Mouse (Mus musculus) intestine, postnatal 0 days (tissue): ENCODE results near the gene Nat8f4. TPM values are rescaled to one million over a fixed set of nuclear protein-coding genes. Genes with fewer than 3 reads are reported as not detected.
A peak's percentile ranks its signal among the peaks of the same experiment; 100 is the strongest.
"Not testable (repeated sequence)": the region's sequence is repeated elsewhere in the genome, so short reads cannot be mapped to it uniquely, and the experiment has no call there.

Experiments used
- ATAC-seq: fragments of 200-750 bp; cut with Nextera tagmentation; 2 replicates; pipeline ENCODE4 v1.8.0; 2017; ENCODE audit warnings: mild to moderate bottlenecking, moderate TSS enrichment, moderate library complexity
- H3K27ac ChIP-seq: fragments of 300-500 bp; sonication (generic); 2 replicates; pipeline ENCODE4 v1.5.1; 2014; ENCODE audit warnings: mild to moderate bottlenecking, low read depth, low read length, moderate library complexity
- H3K27me3 ChIP-seq: fragments of 300-500 bp; sonication (generic); replicated peaks from 2 replicates; pipeline ENCODE4 v1.6.1; 2014; ENCODE audit warnings: low read length, mixed read lengths; ENCODE audit not compliant: control insufficient read depth, insufficient read depth
- H3K36me3 ChIP-seq: fragments of 300-500 bp; sonication (generic); 2 replicates; pipeline ENCODE4 v1.6.1; 2014; ENCODE audit warnings: mild to moderate bottlenecking, moderate library complexity; ENCODE audit not compliant: control insufficient read depth, insufficient read depth
- H3K4me1 ChIP-seq: fragments of 300-500 bp; sonication (generic); replicated peaks from 2 replicates; pipeline ENCODE4 v1.6.1; 2014; ENCODE audit warnings: antibody characterized with exemption, low read length, mixed read lengths; ENCODE audit not compliant: control insufficient read depth, insufficient read depth
- H3K4me2 ChIP-seq: fragments of 300-500 bp; sonication (generic); replicated peaks from 2 replicates; pipeline ENCODE4 v1.6.1; 2014; ENCODE audit warnings: low read depth, mild to moderate bottlenecking, moderate library complexity
- H3K4me3 ChIP-seq: fragments of 300-500 bp; sonication (generic); 2 replicates; pipeline ENCODE4 v1.5.1; 2014; ENCODE audit warnings: low read depth, low read length
- H3K9ac ChIP-seq: fragments of 300-500 bp; sonication (generic); 2 replicates; pipeline ENCODE4 v1.6.1; 2014; ENCODE audit warnings: mild to moderate bottlenecking, low read depth, low read length
- H3K9me3 ChIP-seq: fragments of 300-500 bp; sonication (generic); 2 replicates; pipeline ENCODE4 v1.6.1; 2016; ENCODE audit warnings: mixed run types; ENCODE audit not compliant: control insufficient read depth
- CTCF ChIP-seq: sonication (generic); IDR thresholded peaks from 2 replicates; pipeline ENCODE4 v1.5.1; 2016; ENCODE audit warnings: low read depth, mild to moderate bottlenecking, control low read depth, antibody characterized with exemption, moderate library complexity
- WGBS: fragments of 180-500 bp; shearing (Covaris S2); extraction: QIAGEN DNeasy Blood & Tissue Kit; methylation state at CpG from one replicate; pipeline ENCODE4 v1.1.7; 2014; 5-methylcytosine and 5-hydroxymethylcytosine counted together
- polyA plus RNA-seq: library from polyadenylated mRNA; unstranded; fragments of >200 nt; fragmentation: Nextera tagmentation; extraction: Ambion mirVana; gene quantifications from 2 replicates; pipeline ENCODE4 v1.2.1, GENCODE M21; 2015

Gene Nat8f4
- 38.7 and 41.4 TPM in 2 replicates for polyA plus RNA-seq

- TF ChIP-seq CTCF: peak; percentile 91
- WGBS: 14% methylated on average over 20 of the region's 20 CpGs
- ATAC-seq: peak; percentile 63
- not testable (repeated sequence) for H3K4me1 ChIP-seq, H3K9ac ChIP-seq, H3K27me3 ChIP-seq, H3K36me3 ChIP-seq, H3K9me3 ChIP-seq
- peak within 1 kb of the TSS; percentile 50; the same call in 1 of the 2 replicates for H3K27ac ChIP-seq
- peak within 1 kb of the TSS; percentile 53 for H3K4me2 ChIP-seq
- peak within 1 kb of the TSS; percentile 30 for H3K4me3 ChIP-seq
Measured at GRCm38 (mm10) chr6:85904642-85905061, at the start of gene Nat8f4. Nat8f4 (minus strand) TSS chr6:85904884.

- TF ChIP-seq CTCF: no peak
- Histone ChIP-seq H3K9me3 (no peaks in the 10 kb centered on the region), H3K4me2 (no peak overlapping the region), H3K9ac (no peak overlapping the region), H3K4me1 (no peaks in the 10 kb centered on the region), H3K36me3 (peaks cover 87% of the 10 kb centered on the region), H3K4me3 (no peak overlapping the region), H3K27ac (no peak overlapping the region), H3K27me3 (no peaks in the 10 kb centered on the region)
- WGBS: 87% methylated on average over 6 of the region's 6 CpGs
- no peak for ATAC-seq
Measured at GRCm38 (mm10) chr6:85948549-85948948, 43.9 kb upstream of the Nat8f4 start.

- Histone ChIP-seq H3K4me3 (no peak overlapping the region), H3K27me3 (no peaks in the 10 kb centered on the region), H3K4me2 (no peak overlapping the region), H3K36me3 (peaks cover 47% of the 10 kb centered on the region), H3K4me1 (0 out of 2 replicates have a peak, but pooled peaks cover under 1% of the 10 kb centered on the region), H3K27ac (no peak overlapping the region), H3K9me3 (no peaks in the 10 kb centered on the region), H3K9ac (no peak overlapping the region)
- no peak for ATAC-seq
- WGBS: 89% methylated on average over 3 of the region's 3 CpGs
- TF ChIP-seq CTCF: no peak
Measured at GRCm38 (mm10) chr6:85942469-85942868, 37.8 kb upstream of the Nat8f4 start.

GRCm38 (mm10) chr6:85938701-85939100, 34.0 kb upstream of the Nat8f4 start:
- H3K27me3 ChIP-seq: no peaks in the 10 kb centered on the region
- H3K9ac ChIP-seq: no peak overlapping the region

GRCm38 (mm10) chr6:85936508-85937465, 32.1 kb upstream of the Nat8f4 start:
- not testable (repeated sequence) for H3K4me1 ChIP-seq, H3K9me3 ChIP-seq, H3K36me3 ChIP-seq, H3K27me3 ChIP-seq
- H3K9ac ChIP-seq: peak overlapping the region; percentile 34; the same call in 1 of the 2 replicates
- H3K4me3 ChIP-seq: peak overlapping the region; percentile 43
- H3K4me2 ChIP-seq: peak overlapping the region; percentile 69
- ATAC-seq: peak; percentile 92
- peak overlapping the region; percentile 64; the same call in 1 of the 2 replicates for H3K27ac ChIP-seq
- TF ChIP-seq CTCF: peak; percentile 86
- under 1% methylated on average over 50 of the region's 50 CpGs for WGBS

More at GRCm38 (mm10) chr6:85938701-85939100, 34.0 kb upstream of the Nat8f4 start:
- TF ChIP-seq CTCF: no peak
- Histone ChIP-seq H3K27ac (no peak overlapping the region), H3K9me3 (no peaks in the 10 kb centered on the region), H3K4me1 (0 out of 2 replicates have a peak, but pooled peaks cover 8% of the 10 kb centered on the region), H3K4me3 (no peak overlapping the region), H3K4me2 (no peak overlapping the region), H3K36me3 (peaks cover 11% of the 10 kb centered on the region)
- 70% methylated on average over 10 of the region's 10 CpGs for WGBS
- ATAC-seq: no peak

- Histone ChIP-seq H3K4me1 (0 out of 2 replicates have a peak, but pooled peaks cover 8% of the 10 kb centered on the region), H3K27ac (no peak overlapping the region; the same call in 1 of the 2 replicates), H3K4me3 (no peak overlapping the region), H3K36me3 (0 out of 2 replicates have a peak, but pooled peaks cover 3% of the 10 kb centered on the region), H3K27me3 (no peaks in the 10 kb centered on the region), H3K4me2 (no peak overlapping the region), H3K9ac (no peak overlapping the region), H3K9me3 (no peaks in the 10 kb centered on the region)
- peak; percentile 44 for TF ChIP-seq CTCF
- WGBS: 69% methylated on average over 3 of the region's 3 CpGs
- ATAC-seq: no peak
Measured at GRCm38 (mm10) chr6:85935646-85936045, 31.0 kb upstream of the Nat8f4 start.
